In genomic region chr12:101971311-101971710, GRCm38 (mm10) we compare ENCODE assay signal across 21 mouse cellular contexts.
"Had no signal": no experiment of that assay in that cellular context is flagged by ENCODE, and none has a peak within 500 bp of the region (broad histone marks: within the 10 kb centered on the region; RNA-seq: fewer than 3 reads in every experiment).

No protein-coding gene starts in this region.

- H3K27me3 ChIP-seq: neural tube, embryonic 13.5 days had no signal

- H3K9ac ChIP-seq: liver, embryonic 14.5 days; liver, postnatal 0 days; lung, embryonic 14.5 days; neural tube, embryonic 13.5 days had no signal

- DNase-seq: kidney, adult 18-20 months; kidney, adult 9 months; kidney, postnatal 25 days; layer of hippocampus, adult 9-11 months; liver, postnatal 0 days; lung, embryonic 14.5 days; midbrain, embryonic 14.5 days; retina, postnatal 1 day; right cerebral cortex, postnatal 25 days; spleen, adult 18-20 months; thymus, adult 18-20 months; thymus, postnatal 36 days had no signal

- H3K4me2 ChIP-seq: liver, embryonic 11.5 days; lung, embryonic 14.5 days; midbrain, embryonic 11.5 days; neural tube, embryonic 13.5 days had no signal

- H3K27ac ChIP-seq: kidney, postnatal 0 days; layer of hippocampus, adult 2 months; liver, embryonic 14.5 days; macrophage; neural tube, embryonic 13.5 days; stomach, postnatal 0 days had no signal

- H3K4me3 ChIP-seq: layer of hippocampus, adult 2 months; neural tube, embryonic 13.5 days had no signal

- H3K9me3 ChIP-seq: neural tube, embryonic 13.5 days had no signal

- ATAC-seq: liver, postnatal 0 days; lung, postnatal 0 days had no signal
